Mouse (Mus musculus) neutrophil, adult 65 days (primary cell): ENCODE measurements around the gene Dmrt2. TPM values are rescaled to one million over a fixed set of nuclear protein-coding genes. Genes with fewer than 3 reads are reported as not detected.

ENCODE experiments used
- total RNA-seq: library from RNA; stranded (reverse); gene quantifications from 2 replicates; pipeline ENCODE4 v1.2.4, GENCODE M21; 2023

The Dmrt2 gene
- not detected in 2 replicates for total RNA-seq

DNA sequence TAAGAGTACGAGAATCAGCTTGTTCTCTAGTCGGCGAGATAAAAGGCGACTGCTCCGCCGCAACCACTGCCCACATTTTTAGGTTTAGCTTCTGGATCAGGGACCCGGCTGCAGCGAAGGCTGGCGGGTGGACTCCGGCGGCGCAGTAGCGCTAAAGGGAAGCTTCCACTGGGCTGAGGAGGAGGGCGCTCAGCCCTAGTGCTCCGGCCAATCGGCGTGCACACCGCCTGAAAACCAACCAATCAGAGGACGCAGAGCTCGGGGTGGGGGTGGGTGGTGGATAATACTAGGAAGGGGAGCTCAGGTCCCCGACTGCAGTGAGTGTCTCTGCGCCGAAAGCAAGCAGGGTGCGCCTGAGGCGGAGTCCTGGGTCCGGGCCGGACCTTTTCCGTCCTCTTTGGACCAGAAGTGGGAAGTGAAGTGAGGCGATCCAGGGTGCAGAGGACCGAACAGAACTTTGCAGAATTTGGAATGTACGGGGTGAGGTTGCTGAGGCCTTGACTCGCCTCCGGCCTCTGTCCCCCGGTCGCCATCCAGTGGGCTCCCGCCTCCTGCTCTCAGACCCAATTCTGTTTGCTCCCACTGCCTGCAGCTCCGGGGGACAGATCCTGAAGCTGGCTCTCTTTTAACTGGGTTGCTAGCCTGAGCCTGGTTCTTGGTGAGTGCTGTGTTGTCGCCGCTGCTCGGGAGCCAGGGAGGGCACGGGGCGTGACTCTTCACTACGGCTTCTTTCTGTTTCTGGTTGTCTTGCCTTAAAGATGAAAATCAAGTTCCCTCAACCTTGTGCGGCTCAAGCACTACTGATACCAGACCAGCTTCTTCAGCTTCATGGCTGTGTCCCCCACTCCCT lies at the start of gene Dmrt2:
TSS of gene Dmrt2 (plus strand) at position 311 of the 850 bp plus-strand sequence.

Other genes with a start within 250 kb of the Dmrt2 start
- gene Dmrt1, start 166.8 kb upstream of the Dmrt2 start, total RNA-seq, result not detected in 2 replicates
- not detected in 2 replicates for gene Dmrt3, start 62.1 kb upstream of the Dmrt2 start, total RNA-seq